Mouse (Mus musculus) thymus, postnatal 36 days (tissue): ENCODE results near the gene Tfec.

Experiments used
- DNase-seq, 2 experiments: peaks; one replicate each; pipeline ENCODE4 v3.0.0; 2022; ENCODE audit warnings: mixed read lengths in 2 of 2

The Tfec gene

GRCm38 (mm10) chr6:16785166-16785565 is 113.1 kb downstream of the Tfec start:
- no peak for DNase-seq
